19 mouse cellular contexts compared by ENCODE assay signal in genomic region chr11:62184900-62185299, GRCm38 (mm10).
DNase-seq lines count a peak whose midpoint lies in the region; ATAC-seq and TF ChIP-seq lines count a peak whose summit lies in the region.
"Had no signal": no experiment of that assay in that cellular context is flagged by ENCODE, and none has a peak within 500 bp of the region (broad histone marks: within the 10 kb centered on the region; RNA-seq: fewer than 3 reads in every experiment).

No protein-coding gene starts in this region.

- ATAC-seq in megakaryocyte, adult 5-6 weeks (ENCODE audit: poor library complexity, severe bottlenecking), result peak; percentile 71
- ATAC-seq in erythroid progenitor cell, adult 5-6 weeks (replicated peaks; ENCODE audit: low FRiP score, poor library complexity, severe bottlenecking), result no peak
- ATAC-seq: activated CD4-positive, CD25-positive, alpha-beta regulatory T cell, adult 4 months; forebrain, embryonic 14.5 days; hindbrain, embryonic 16.5 days had no signal

- H3K27me3 ChIP-seq in C2C12 (ENCODE audit: control insufficient read depth, insufficient read depth, insufficient read length), result no peaks in the 10 kb centered on the region
- H3K27me3 ChIP-seq: embryonic facial prominence, embryonic 15.5 days; limb, embryonic 12.5 days; neural tube, embryonic 15.5 days had no signal

- TF ChIP-seq CTCF in C2C12 (IDR thresholded peaks at IDR 0.05; ENCODE audit: control insufficient read depth, insufficient read depth, insufficient read length), result no peak
- TF ChIP-seq CTCF in bone marrow macrophage, adult 2 months (IDR thresholded peaks at IDR 0.05; ENCODE audit: low read depth, low read length), result no peak

- peaks cover 37% of the 10 kb centered on the region for H3K79me2 ChIP-seq in C2C12 (ENCODE audit: control insufficient read depth, insufficient read depth)

- peaks cover 10% of the 10 kb centered on the region for H3K79me3 ChIP-seq in C2C12 (ENCODE audit: low read depth)

- peak; percentile 77 for DNase-seq in 3T3-L1 (ENCODE audit: low read depth, low spot score)
- DNase-seq in cerebellum, postnatal 14 days, result no peak
- DNase-seq in urinary bladder, postnatal 4 days (ENCODE audit: low spot score in 2 of 2), result no peak
- DNase-seq: cerebellum, adult 11-12 months; heart, postnatal 36 days; kidney, adult 2 months; kidney, postnatal 36 days; lung, postnatal 36 days had no signal

- peak overlapping the region; percentile 43 for H3K27ac ChIP-seq in bone marrow macrophage, adult 2 months (ENCODE audit: insufficient read depth, low read depth, low read length)
- H3K27ac ChIP-seq: embryonic facial prominence, embryonic 15.5 days; heart, embryonic 10.5 days; limb, embryonic 12.5 days; neural tube, embryonic 15.5 days had no signal

- no peak overlapping the region for H3K4me3 ChIP-seq in C2C12 (ENCODE audit: insufficient read depth, poor library complexity, severe bottlenecking)
- no peak overlapping the region for H3K4me3 ChIP-seq in bone marrow macrophage, adult 2 months (ENCODE audit: insufficient read depth, low read length)
- H3K4me3 ChIP-seq: embryonic facial prominence, embryonic 15.5 days; heart, embryonic 10.5 days; limb, embryonic 12.5 days; neural tube, embryonic 15.5 days had no signal

- H3K36me3 ChIP-seq in C2C12 (ENCODE audit: control insufficient read depth, insufficient read depth), result peaks cover 45% of the 10 kb centered on the region
- H3K36me3 ChIP-seq: embryonic facial prominence, embryonic 15.5 days had no signal

- no peak for TF ChIP-seq POLR2A in bone marrow macrophage, adult 2 months (IDR thresholded peaks at IDR 0.05; ENCODE audit: borderline replicate concordance, low read depth, low read length)

- peak overlapping the region; percentile 32 for H3ac ChIP-seq in C2C12 (ENCODE audit: control insufficient read depth, insufficient read length, low read depth)

- H3K4me1 ChIP-seq in bone marrow macrophage, adult 2 months (ENCODE audit: control insufficient read depth, insufficient read depth, low read length), result peaks cover 28% of the 10 kb centered on the region
- H3K4me1 ChIP-seq: embryonic facial prominence, embryonic 15.5 days; heart, embryonic 10.5 days; limb, embryonic 12.5 days; neural tube, embryonic 15.5 days had no signal

TF ChIP-seq in C2C12, 6 proteins besides CTCF, POLR2A, EP300 and RAD21:
- peak; percentile 94 for TF ChIP-seq CEBPB (IDR thresholded peaks at IDR 0.05; ENCODE audit: low read depth)
- TF ChIP-seq USF1 (IDR thresholded peaks at IDR 0.05; ENCODE audit: low read depth), result no peak
- TF ChIP-seq FOSL1 (IDR thresholded peaks at IDR 0.05; ENCODE audit: insufficient read depth, low read length, poor library complexity, severe bottlenecking), result peak; percentile 61
